Mouse (Mus musculus) fat pad, adult 2 months (tissue): ENCODE data around the gene Exoc7.

ENCODE experiments used
- DNase-seq: peaks from one replicate; pipeline ENCODE4 v3.0.0-alpha.2; 2011; ENCODE audit warnings: low read depth, low spot score; ENCODE audit errors: extremely low read depth

Exoc7 gene

GRCm38 (mm10) chr11:116247502-116248222 lies 59.4 kb downstream of the Exoc7 start:
- peak; percentile 58 for DNase-seq

GRCm38 (mm10) chr11:116245616-116246015 lies 61.4 kb downstream of the Exoc7 start:
- DNase-seq, result no peak

GRCm38 (mm10) chr11:116244580-116244979 lies 62.5 kb downstream of the Exoc7 start:
- DNase-seq, result no peak

- DNase-seq, result no peak
These were observed 65.2 kb downstream of the Exoc7 start for GRCm38 (mm10) chr11:116241744-116242235.

- no peak for DNase-seq
These were observed 67.2 kb downstream of the Exoc7 start for GRCm38 (mm10) chr11:116239797-116240196.
